Mouse (Mus musculus) neural tube, embryonic 15.5 days (tissue): ENCODE measurements at regions not wholly inside any gene's neighbourhood (a gene's known extent, or its start where the extent isn't known, plus 50 kb on each side); places are given as distances from the start of the nearest gene placed in this dataset.
"Not testable (repeated sequence)": the region's sequence is repeated elsewhere in the genome, so short reads cannot be mapped to it uniquely, and the experiment has no call there.

Experiments
- ATAC-seq: fragments of 200-750 bp; cut with Nextera tagmentation; 2 replicates; pipeline ENCODE4 v1.8.0; 2017; ENCODE audit warnings: mild to moderate bottlenecking, moderate TSS enrichment, moderate library complexity; ENCODE audit not compliant: low FRiP score
- H3K27ac ChIP-seq: fragments of 300-500 bp; sonication (generic); replicated peaks from 2 replicates; pipeline ENCODE4 v1.5.1; 2015; ENCODE audit warnings: mild to moderate bottlenecking, inconsistent platforms
- H3K27me3 ChIP-seq: fragments of 300-500 bp; sonication (generic); replicated peaks from 2 replicates; pipeline ENCODE4 v1.6.1; 2015; ENCODE audit warnings: inconsistent platforms
- H3K36me3 ChIP-seq: fragments of 300-500 bp; sonication (generic); 2 replicates; pipeline ENCODE4 v1.6.1; 2015; ENCODE audit warnings: inconsistent platforms
- H3K4me1 ChIP-seq: fragments of 300-500 bp; sonication (generic); 2 replicates; pipeline ENCODE4 v1.6.1; 2015; ENCODE audit warnings: inconsistent platforms
- H3K4me2 ChIP-seq: fragments of 300-500 bp; sonication (generic); 2 replicates; pipeline ENCODE4 v1.6.1; 2015; ENCODE audit warnings: inconsistent platforms, mild to moderate bottlenecking, moderate library complexity
- H3K4me3 ChIP-seq: fragments of 300-500 bp; sonication (generic); replicated peaks from 2 replicates; pipeline ENCODE4 v1.5.1; 2015; ENCODE audit warnings: mild to moderate bottlenecking, inconsistent platforms
- H3K9ac ChIP-seq: fragments of 300-500 bp; sonication (generic); replicated peaks from 2 replicates; pipeline ENCODE4 v1.6.1; 2015; ENCODE audit warnings: mild to moderate bottlenecking, inconsistent platforms
- H3K9me3 ChIP-seq: fragments of 300-500 bp; sonication (generic); replicated peaks from 2 replicates; pipeline ENCODE4 v1.6.1; 2016; ENCODE audit warnings: inconsistent platforms
- WGBS: fragments of 180-500 bp; shearing (Covaris S2); methylation state at CpG from one replicate; pipeline ENCODE4 v1.1.7; 2015; ENCODE audit warnings: mixed read lengths; 5-methylcytosine and 5-hydroxymethylcytosine counted together

- no peaks in the 10 kb centered on the region; the same call in 1 of the 2 replicates for H3K9me3 ChIP-seq
- H3K9ac ChIP-seq, result no peak overlapping the region
- no peak overlapping the region for H3K4me2 ChIP-seq
- H3K4me1 ChIP-seq, result no peaks in the 10 kb centered on the region
- WGBS, result 96% methylated on average over 1 of the region's 1 CpGs
- ATAC-seq, result no peak
- H3K36me3 ChIP-seq, result no peaks in the 10 kb centered on the region
- H3K4me3 ChIP-seq, result no peak overlapping the region
- H3K27ac ChIP-seq, result no peak overlapping the region
- H3K27me3 ChIP-seq, result no peaks in the 10 kb centered on the region
These were observed 1052.2 kb downstream of the Hace1 start for GRCm38 (mm10) chr10:46629876-46630275.

GRCm38 (mm10) chr10:46663041-46663440, 1085.4 kb downstream of the Hace1 start:
- Histone ChIP-seq H3K4me1 (no peaks in the 10 kb centered on the region), H3K27me3 (no peaks in the 10 kb centered on the region), H3K4me2 (no peak overlapping the region)

GRCm38 (mm10) chr10:46689823-46690372, 1112.3 kb downstream of the Hace1 start:
- not testable (repeated sequence) for H3K4me3 ChIP-seq, ATAC-seq, H3K4me1 ChIP-seq, H3K27me3 ChIP-seq, H3K27ac ChIP-seq, H3K36me3 ChIP-seq, H3K9ac ChIP-seq, H3K9me3 ChIP-seq, H3K4me2 ChIP-seq
- 96% methylated on average over 1 of the region's 1 CpGs for WGBS

More at GRCm38 (mm10) chr10:46663041-46663440, 1085.4 kb downstream of the Hace1 start:
- H3K9me3 ChIP-seq, result no peaks in the 10 kb centered on the region
- no peak overlapping the region for H3K27ac ChIP-seq
- no peak overlapping the region for H3K4me3 ChIP-seq
- H3K36me3 ChIP-seq, result no peaks in the 10 kb centered on the region
- no peak overlapping the region for H3K9ac ChIP-seq
- ATAC-seq, result no peak

DNA sequence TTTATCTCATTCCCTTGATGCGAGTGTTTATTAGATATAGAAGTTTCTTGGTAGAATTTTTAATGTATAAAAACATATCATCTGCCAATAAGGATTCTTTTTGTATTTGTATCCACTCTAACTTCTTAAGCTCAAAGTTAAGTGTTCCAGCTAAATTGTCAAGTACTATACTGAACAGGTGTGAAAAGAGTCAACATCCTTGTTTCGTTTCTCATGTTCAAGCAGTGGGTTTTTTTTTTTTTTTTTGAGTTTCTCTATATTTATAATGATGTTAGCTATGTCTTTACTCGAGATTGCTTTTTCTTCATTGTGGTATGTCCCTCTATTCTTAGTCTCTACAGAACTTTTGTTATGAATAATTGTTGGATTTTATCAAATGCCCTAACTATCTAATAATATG, 1115.0 kb downstream of the Hace1 start:
- H3K9me3 ChIP-seq, result no peaks in the 10 kb centered on the region
- H3K27ac ChIP-seq, result no peak overlapping the region
- no peaks in the 10 kb centered on the region for H3K4me1 ChIP-seq
- no peak for ATAC-seq
- no peak overlapping the region for H3K4me2 ChIP-seq
- no peaks in the 10 kb centered on the region for H3K36me3 ChIP-seq
- H3K9ac ChIP-seq, result no peak overlapping the region
- H3K4me3 ChIP-seq, result no peak overlapping the region
- WGBS, result 94% methylated on average over 3 of the region's 3 CpGs
- H3K27me3 ChIP-seq, result no peaks in the 10 kb centered on the region

GRCm38 (mm10) chr10:46697363-46698246, 1120.0 kb downstream of the Hace1 start:
- Histone ChIP-seq H3K27me3 (no peaks in the 10 kb centered on the region), H3K9me3 (no peaks in the 10 kb centered on the region), H3K4me1 (no peaks in the 10 kb centered on the region), H3K4me2 (no peak overlapping the region), H3K4me3 (no peak overlapping the region), H3K9ac (no peak overlapping the region), H3K36me3 (no peaks in the 10 kb centered on the region), H3K27ac (no peak overlapping the region)
- ATAC-seq, result peak; percentile 93
- 24% methylated on average over 2 of the region's 2 CpGs for WGBS

DNA sequence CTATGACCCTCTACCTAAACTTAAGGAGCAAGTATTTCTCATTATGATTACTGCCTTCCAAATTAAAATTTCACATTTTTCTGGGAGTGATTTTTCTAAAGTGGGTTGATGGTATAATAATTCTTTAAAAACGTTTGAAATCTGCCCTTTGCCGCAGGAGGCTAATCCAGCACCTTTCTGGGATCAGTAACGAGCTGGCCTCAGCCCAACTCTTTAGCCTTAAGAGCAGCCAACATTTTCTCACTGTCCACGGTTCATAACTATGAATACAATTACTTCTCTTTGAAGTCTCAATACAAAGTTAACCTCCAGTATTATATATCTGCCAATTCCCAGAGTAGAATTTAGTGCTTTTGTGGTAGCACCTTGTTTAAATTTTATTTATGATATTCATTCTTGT, 1123.6 kb downstream of the Hace1 start:
- no peak overlapping the region for H3K9ac ChIP-seq
- no peaks in the 10 kb centered on the region for H3K27me3 ChIP-seq
- H3K4me2 ChIP-seq, result no peak overlapping the region
- no peaks in the 10 kb centered on the region for H3K36me3 ChIP-seq
- WGBS, result 40% methylated on average over 4 of the region's 4 CpGs
- no peak overlapping the region for H3K4me3 ChIP-seq
- H3K4me1 ChIP-seq, result no peaks in the 10 kb centered on the region
- H3K27ac ChIP-seq, result no peak overlapping the region
- ATAC-seq, result no peak
- H3K9me3 ChIP-seq, result no peaks in the 10 kb centered on the region

DNA sequence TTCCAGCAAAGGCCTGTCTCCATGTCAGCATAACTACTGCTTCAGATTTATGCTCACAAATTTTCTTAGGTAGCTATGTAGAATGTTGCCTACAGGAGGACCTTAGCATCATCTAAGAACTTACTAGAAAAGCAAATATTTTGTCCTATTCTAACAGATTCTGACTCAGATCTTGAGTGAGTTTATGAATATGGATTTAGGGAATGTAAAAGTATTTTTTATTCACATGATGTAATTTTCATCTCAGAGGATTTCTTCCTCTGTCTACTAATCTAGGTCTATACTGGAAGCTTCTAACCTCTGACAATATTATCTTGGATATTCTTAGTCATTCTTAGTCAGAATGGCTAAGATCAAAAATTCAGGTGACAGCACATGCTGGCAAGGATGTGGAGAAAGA, 1130.4 kb downstream of the Hace1 start:
- H3K4me2 ChIP-seq, H3K4me1 ChIP-seq, H3K36me3 ChIP-seq, H3K9me3 ChIP-seq, H3K9ac ChIP-seq, H3K27ac ChIP-seq, H3K4me3 ChIP-seq, ATAC-seq, H3K27me3 ChIP-seq: not testable (repeated sequence)

DNA sequence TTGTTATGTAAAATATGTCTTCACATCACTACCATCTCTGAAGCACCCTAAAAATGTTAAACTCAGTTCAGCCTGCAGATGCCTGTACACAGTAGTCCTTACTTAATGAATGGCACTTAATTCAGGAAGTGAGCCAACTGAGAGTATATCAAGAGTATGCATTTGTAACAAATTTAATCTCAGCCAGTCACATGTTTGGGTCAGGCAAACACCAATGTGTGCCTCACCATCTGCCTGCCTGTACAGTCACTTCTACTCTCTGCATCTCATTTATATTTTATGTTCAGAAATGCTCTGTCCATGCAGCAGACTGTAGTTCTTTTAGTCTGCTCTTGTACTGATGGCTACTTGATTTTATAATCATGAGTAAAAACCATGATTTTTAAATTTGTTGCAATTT, 1135.1 kb downstream of the Hace1 start:
- H3K27ac ChIP-seq, result no peak overlapping the region
- no peaks in the 10 kb centered on the region for H3K9me3 ChIP-seq
- H3K4me1 ChIP-seq, result no peaks in the 10 kb centered on the region
- no peak for ATAC-seq
- H3K4me3 ChIP-seq, result no peak overlapping the region
- H3K9ac ChIP-seq, result no peak overlapping the region
- H3K27me3 ChIP-seq, result no peaks in the 10 kb centered on the region
- H3K4me2 ChIP-seq, result no peak overlapping the region
- H3K36me3 ChIP-seq, result no peaks in the 10 kb centered on the region

DNA sequence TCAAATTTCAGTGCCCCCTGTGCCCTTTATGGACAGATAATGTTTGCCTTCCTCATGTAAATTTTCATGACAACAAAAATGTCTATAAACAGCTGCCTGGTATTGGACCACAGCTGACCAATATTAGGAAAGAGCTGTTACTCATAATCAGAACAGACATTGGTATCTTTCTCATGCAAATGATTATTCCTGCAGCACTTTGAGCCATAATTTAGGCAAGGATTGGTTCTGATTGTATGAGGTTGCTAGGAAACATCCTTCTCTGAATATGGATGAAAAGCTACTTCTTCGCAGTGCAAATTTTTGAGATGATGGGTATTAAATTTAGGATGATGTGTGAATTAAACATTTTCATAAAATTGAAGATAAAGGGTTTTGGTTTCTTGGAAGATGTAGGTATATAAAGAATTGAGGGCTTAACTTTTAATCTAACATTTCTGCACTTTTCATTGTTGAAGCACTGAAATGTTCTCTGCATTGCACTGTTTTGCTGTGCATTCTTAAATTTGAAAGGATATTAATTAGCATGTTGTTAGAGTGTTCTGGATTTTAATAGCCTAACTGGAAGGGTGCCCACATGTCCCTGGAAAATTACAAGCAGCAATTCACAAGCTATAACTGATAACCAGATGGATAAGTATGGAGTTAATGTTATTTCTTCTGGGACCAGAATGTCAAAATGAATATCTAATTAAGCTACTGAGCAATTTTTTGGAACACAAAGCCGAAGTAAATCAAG, 1140.9 kb downstream of the Hace1 start:
- 27% methylated on average over 2 of the region's 2 CpGs for WGBS
- Histone ChIP-seq H3K36me3 (no peaks in the 10 kb centered on the region), H3K9me3 (no peaks in the 10 kb centered on the region), H3K9ac (no peak overlapping the region), H3K4me2 (no peak overlapping the region), H3K27me3 (no peaks in the 10 kb centered on the region), H3K4me1 (no peaks in the 10 kb centered on the region), H3K27ac (no peak overlapping the region), H3K4me3 (no peak overlapping the region)
- ATAC-seq, result peak; percentile 69; the same call in 1 of the 2 replicates

- H3K9ac ChIP-seq, result no peak overlapping the region
- no peak overlapping the region for H3K27ac ChIP-seq
- no peaks in the 10 kb centered on the region for H3K9me3 ChIP-seq
- no peak overlapping the region for H3K4me3 ChIP-seq
- H3K36me3 ChIP-seq, result no peaks in the 10 kb centered on the region
- H3K27me3 ChIP-seq, result no peaks in the 10 kb centered on the region
- 42% methylated on average over 2 of the region's 2 CpGs for WGBS
- no peaks in the 10 kb centered on the region for H3K4me1 ChIP-seq
- no peak overlapping the region for H3K4me2 ChIP-seq
- ATAC-seq, result peak; percentile 63; the same call in 1 of the 2 replicates
These were observed 1141.5 kb downstream of the Hace1 start for GRCm38 (mm10) chr10:46719088-46719469.

GRCm38 (mm10) chr10:46723666-46724065, 1146.0 kb downstream of the Hace1 start:
- Histone ChIP-seq H3K27me3 (no peaks in the 10 kb centered on the region), H3K4me2 (no peak overlapping the region), H3K36me3 (no peaks in the 10 kb centered on the region), H3K4me3 (no peak overlapping the region), H3K9me3 (no peaks in the 10 kb centered on the region), H3K27ac (no peak overlapping the region), H3K4me1 (no peaks in the 10 kb centered on the region), H3K9ac (no peak overlapping the region)
- ATAC-seq, result no peak
- WGBS, result 80% methylated on average over 2 of the region's 2 CpGs

GRCm38 (mm10) chr10:46730601-46731000, 1153.0 kb downstream of the Hace1 start:
- ATAC-seq, result no peak
- 63% methylated on average over 1 of the region's 1 CpGs for WGBS
- H3K27ac ChIP-seq, result no peak overlapping the region
- H3K36me3 ChIP-seq, result no peaks in the 10 kb centered on the region
- H3K4me3 ChIP-seq, result no peak overlapping the region
- no peak overlapping the region for H3K4me2 ChIP-seq
- no peak overlapping the region for H3K9ac ChIP-seq
- H3K9me3 ChIP-seq, result no peaks in the 10 kb centered on the region
- no peaks in the 10 kb centered on the region for H3K4me1 ChIP-seq
- H3K27me3 ChIP-seq, result no peaks in the 10 kb centered on the region
